Mouse (Mus musculus): Measurements from ENCODE around the gene Ggta1.

Gene Ggta1

GRCm38 (mm10) chr2:35397590-35398173 is 65.3 kb downstream of the Ggta1 start:
- peak; percentile 26 for DNase-seq

- no peak for DNase-seq
Observed at GRCm38 (mm10) chr2:35397096-35397495, 65.9 kb downstream of the Ggta1 start, which contains the start of gene 4930402F06Rik. 4930402F06Rik (minus strand) TSS chr2:35397175.

GRCm38 (mm10) chr2:35385441-35385871 is 77.6 kb downstream of the Ggta1 start:
- no peak for DNase-seq

- no peak for DNase-seq
Observed at GRCm38 (mm10) chr2:35379306-35379705, 83.7 kb downstream of the Ggta1 start.

GRCm38 (mm10) chr2:35377600-35377999 is 85.4 kb downstream of the Ggta1 start:
- no peak for DNase-seq

GRCm38 (mm10) chr2:35373003-35373402 is 90.0 kb downstream of the Ggta1 start:
- no peak for DNase-seq

- no peak for DNase-seq
Observed at GRCm38 (mm10) chr2:35370686-35371085, 92.3 kb downstream of the Ggta1 start.

GRCm38 (mm10) chr2:35367629-35368028 is 95.4 kb downstream of the Ggta1 start, which contains the start of gene 4930568D16Rik:
4930568D16Rik (minus strand) TSS chr2:35367729.
- DNase-seq = no peak
